Mouse (Mus musculus) G1E (cell line): ENCODE data around the gene Il17d.

Source experiments
- CTCF ChIP-seq: IDR thresholded peaks from 2 replicates; pipeline ENCODE4 v1.5.1; 2012; ENCODE audit warnings: low read depth, low read length, inconsistent platforms, mixed read lengths
- GATA1 ChIP-seq: IDR thresholded peaks from 2 replicates; pipeline ENCODE4 v1.6.1; 2012; ENCODE audit warnings: borderline replicate concordance, low read length, inconsistent platforms, mixed read lengths
- GATA2 ChIP-seq: IDR thresholded peaks from 2 replicates; pipeline ENCODE4 v1.6.1; 2012; ENCODE audit warnings: low read depth, low read length, inconsistent platforms, borderline replicate concordance
- POLR2AphosphoS5 ChIP-seq: IDR thresholded peaks from 2 replicates; pipeline ENCODE4 v1.6.1; 2012; ENCODE audit warnings: low read depth, low read length, inconsistent platforms; ENCODE audit not compliant: insufficient replicate concordance

DNA sequence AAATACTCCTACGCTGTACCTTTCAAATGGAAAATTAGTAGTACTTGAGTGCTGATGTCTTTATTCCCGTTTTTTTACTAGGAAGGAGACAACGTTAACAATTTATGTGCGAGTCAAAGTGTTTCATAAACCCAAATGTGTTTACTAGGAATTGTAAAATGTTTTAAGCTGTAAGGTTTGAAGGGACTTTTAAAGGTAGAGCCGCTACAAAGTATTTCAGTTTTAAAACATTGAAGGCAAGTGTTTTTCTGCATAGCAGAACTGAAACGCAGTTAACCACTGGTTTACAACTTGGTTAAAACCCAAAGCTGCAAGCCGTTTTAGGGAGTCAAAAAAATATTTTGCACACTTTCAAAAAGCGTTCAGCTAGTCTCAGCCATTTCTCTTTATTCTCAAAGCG is 815 bp upstream of the Il17d start:
- TF ChIP-seq CTCF = no peak
- no peak for TF ChIP-seq POLR2AphosphoS5
- TF ChIP-seq GATA1 = no peak
- TF ChIP-seq GATA2 = no peak
